Mouse (Mus musculus) intestine, postnatal 0 days (tissue): Measurements from ENCODE around the gene Tsen2. TPM values are rescaled to one million over a fixed set of nuclear protein-coding genes. Genes with fewer than 3 reads are reported as not detected.

Source experiments
- ATAC-seq: fragments of 200-750 bp; cut with Nextera tagmentation; 2 replicates; pipeline ENCODE4 v1.8.0; 2017; ENCODE audit warnings: mild to moderate bottlenecking, moderate TSS enrichment, moderate library complexity
- H3K27ac ChIP-seq: fragments of 300-500 bp; sonication (generic); 2 replicates; pipeline ENCODE4 v1.5.1; 2014; ENCODE audit warnings: mild to moderate bottlenecking, low read depth, low read length, moderate library complexity
- H3K27me3 ChIP-seq: fragments of 300-500 bp; sonication (generic); replicated peaks from 2 replicates; pipeline ENCODE4 v1.6.1; 2014; ENCODE audit warnings: low read length, mixed read lengths; ENCODE audit not compliant: control insufficient read depth, insufficient read depth
- H3K36me3 ChIP-seq: fragments of 300-500 bp; sonication (generic); 2 replicates; pipeline ENCODE4 v1.6.1; 2014; ENCODE audit warnings: mild to moderate bottlenecking, moderate library complexity; ENCODE audit not compliant: control insufficient read depth, insufficient read depth
- H3K4me1 ChIP-seq: fragments of 300-500 bp; sonication (generic); replicated peaks from 2 replicates; pipeline ENCODE4 v1.6.1; 2014; ENCODE audit warnings: antibody characterized with exemption, low read length, mixed read lengths; ENCODE audit not compliant: control insufficient read depth, insufficient read depth
- H3K4me2 ChIP-seq: fragments of 300-500 bp; sonication (generic); replicated peaks from 2 replicates; pipeline ENCODE4 v1.6.1; 2014; ENCODE audit warnings: low read depth, mild to moderate bottlenecking, moderate library complexity
- H3K4me3 ChIP-seq: fragments of 300-500 bp; sonication (generic); 2 replicates; pipeline ENCODE4 v1.5.1; 2014; ENCODE audit warnings: low read depth, low read length
- H3K9ac ChIP-seq: fragments of 300-500 bp; sonication (generic); 2 replicates; pipeline ENCODE4 v1.6.1; 2014; ENCODE audit warnings: mild to moderate bottlenecking, low read depth, low read length
- H3K9me3 ChIP-seq: fragments of 300-500 bp; sonication (generic); 2 replicates; pipeline ENCODE4 v1.6.1; 2016; ENCODE audit warnings: mixed run types; ENCODE audit not compliant: control insufficient read depth
- CTCF ChIP-seq: sonication (generic); IDR thresholded peaks from 2 replicates; pipeline ENCODE4 v1.5.1; 2016; ENCODE audit warnings: low read depth, mild to moderate bottlenecking, control low read depth, antibody characterized with exemption, moderate library complexity
- WGBS: fragments of 180-500 bp; shearing (Covaris S2); extraction: QIAGEN DNeasy Blood & Tissue Kit; methylation state at CpG from one replicate; pipeline ENCODE4 v1.1.7; 2014; 5-methylcytosine and 5-hydroxymethylcytosine counted together
- polyA plus RNA-seq: library from polyadenylated mRNA; unstranded; fragments of >200 nt; fragmentation: Nextera tagmentation; extraction: Ambion mirVana; gene quantifications from 2 replicates; pipeline ENCODE4 v1.2.1, GENCODE M21; 2015

Tsen2 gene
- polyA plus RNA-seq, 1 experiment from 2014 or later, result 6.3 TPM

DNA sequence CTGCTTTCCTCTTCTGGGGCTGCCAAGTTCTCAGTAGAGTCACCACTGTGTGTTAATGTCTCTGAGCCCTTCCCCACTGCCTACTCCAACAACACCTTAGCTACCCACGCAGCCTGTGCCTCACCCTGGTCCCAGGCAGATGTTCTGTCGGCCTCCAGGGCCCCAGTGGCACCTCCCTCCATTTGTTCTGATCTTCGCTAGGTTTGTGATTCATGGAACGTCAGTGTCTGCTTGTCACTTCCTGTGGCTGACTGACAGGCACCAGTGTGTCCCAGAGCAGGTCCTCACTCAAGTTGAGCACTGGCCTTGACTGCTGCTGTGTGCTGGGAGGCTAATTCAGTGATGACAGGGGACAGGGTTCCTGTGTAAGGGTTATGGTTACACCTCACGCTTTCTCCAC, 32.9 kb downstream of the Tsen2 start:
- WGBS, result 80% methylated on average over 5 of the region's 5 CpGs

DNA sequence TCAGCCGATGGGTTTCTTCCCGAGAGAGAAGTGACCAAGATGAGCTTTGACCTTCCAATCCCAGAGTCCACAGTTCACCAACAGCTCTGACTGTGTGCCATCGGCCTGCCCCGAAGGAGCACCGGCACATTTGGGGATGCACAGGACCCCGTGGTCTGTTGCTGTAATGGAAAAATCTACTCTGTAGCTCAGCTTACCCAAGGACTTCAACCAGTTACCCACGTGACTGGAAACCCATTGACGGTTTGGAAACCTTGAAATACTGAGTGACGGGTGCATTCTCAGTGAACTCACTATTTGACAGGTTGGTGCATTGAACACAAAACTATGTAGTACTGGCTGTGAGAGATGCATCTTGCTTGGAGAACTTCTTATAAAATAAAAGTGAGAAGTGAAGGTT, 33.5 kb downstream of the Tsen2 start:
- Histone ChIP-seq H3K4me2 (no peak overlapping the region), H3K36me3 (peaks cover 33% of the 10 kb centered on the region), H3K4me3 (no peak overlapping the region), H3K27me3 (no peaks in the 10 kb centered on the region), H3K9me3 (no peaks in the 10 kb centered on the region), H3K4me1 (no peaks in the 10 kb centered on the region), H3K9ac (no peak overlapping the region), H3K27ac (no peak overlapping the region)
- WGBS, result 86% methylated on average over 9 of the region's 9 CpGs
- no peak for TF ChIP-seq CTCF
- ATAC-seq, result no peak

More for the DNA sequence above, 32.9 kb downstream of the Tsen2 start:
- Histone ChIP-seq H3K36me3 (peaks cover 33% of the 10 kb centered on the region), H3K9me3 (no peaks in the 10 kb centered on the region), H3K4me3 (no peak overlapping the region), H3K9ac (no peak overlapping the region), H3K4me1 (no peaks in the 10 kb centered on the region), H3K4me2 (no peak overlapping the region), H3K27me3 (no peaks in the 10 kb centered on the region), H3K27ac (no peak overlapping the region)
- no peak for ATAC-seq
- no peak for TF ChIP-seq CTCF

DNA sequence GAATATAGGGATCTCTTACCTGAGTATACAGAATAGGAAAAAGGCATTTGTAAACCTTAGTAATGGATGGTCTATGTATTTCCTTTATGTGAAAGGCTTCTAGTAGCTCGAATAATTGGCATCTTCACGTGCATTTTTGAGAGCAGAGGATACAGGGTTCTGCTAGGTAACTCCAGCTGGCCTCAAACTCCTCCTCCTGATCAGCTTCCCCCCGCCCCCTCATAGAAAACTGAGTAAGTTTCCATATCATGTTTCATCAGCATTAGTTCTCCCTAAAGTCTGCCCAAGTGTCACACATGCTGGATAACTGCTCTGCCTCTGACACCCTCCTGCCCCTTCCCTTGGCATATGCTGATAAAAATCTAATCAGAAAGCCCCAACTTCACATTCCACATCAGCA, 36.3 kb downstream of the Tsen2 start:
- Histone ChIP-seq H3K27me3 (no peaks in the 10 kb centered on the region), H3K4me3 (no peak overlapping the region), H3K4me1 (no peaks in the 10 kb centered on the region), H3K36me3 (peaks cover 33% of the 10 kb centered on the region; the same call in 1 of the 2 replicates), H3K4me2 (no peak overlapping the region), H3K9ac (no peak overlapping the region), H3K27ac (no peak overlapping the region), H3K9me3 (no peaks in the 10 kb centered on the region)
- WGBS, result 85% methylated on average over 3 of the region's 3 CpGs
- no peak for TF ChIP-seq CTCF
- ATAC-seq, result no peak

DNA sequence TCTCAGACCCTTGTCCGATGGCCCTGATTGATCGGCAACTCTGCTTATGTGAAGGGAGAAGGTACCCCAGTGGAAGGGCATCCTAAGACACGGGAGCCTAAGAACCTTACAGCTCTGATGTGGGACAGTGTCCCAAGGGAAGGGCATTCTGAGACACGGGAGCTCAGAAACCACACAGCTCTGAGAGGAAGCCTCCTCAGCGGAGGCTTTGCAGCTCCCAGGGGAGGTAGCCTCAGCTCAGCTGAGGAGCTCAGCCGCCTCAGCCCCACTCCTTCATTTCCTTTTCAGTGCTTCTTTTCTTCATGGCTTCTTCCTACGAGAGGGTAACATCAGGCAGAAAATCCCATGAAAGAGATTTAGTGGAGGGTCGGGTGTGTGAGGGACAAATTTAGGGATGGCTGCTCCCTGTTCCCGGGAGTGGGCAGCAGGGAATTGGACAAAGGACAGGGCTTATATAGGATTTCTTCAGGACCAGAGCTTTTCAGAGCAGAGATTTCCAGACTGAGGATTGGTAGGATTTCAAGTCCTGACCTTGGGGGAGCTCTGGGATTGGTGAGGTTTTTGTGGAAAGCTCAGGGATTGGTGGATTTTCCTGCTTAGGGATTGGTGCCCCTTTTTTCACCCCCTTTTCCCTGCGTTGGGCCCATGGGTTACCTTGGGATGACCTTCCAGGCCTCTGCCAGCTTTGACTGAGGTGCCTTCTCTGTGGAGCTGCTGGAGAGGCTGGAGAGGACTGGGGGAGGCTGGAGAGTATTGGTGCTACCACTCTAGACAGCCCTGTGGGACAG, 38.1 kb downstream of the Tsen2 start:
- Histone ChIP-seq H3K4me3 (no peak overlapping the region), H3K4me1 (no peaks in the 10 kb centered on the region), H3K9me3 (no peaks in the 10 kb centered on the region), H3K9ac (no peak overlapping the region), H3K27me3 (no peaks in the 10 kb centered on the region), H3K27ac (no peak overlapping the region), H3K4me2 (no peak overlapping the region), H3K36me3 (peaks cover 18% of the 10 kb centered on the region; the same call in 1 of the 2 replicates)
- no peak for ATAC-seq
- WGBS, result 88% methylated on average over 10 of the region's 10 CpGs
- no peak for TF ChIP-seq CTCF

DNA sequence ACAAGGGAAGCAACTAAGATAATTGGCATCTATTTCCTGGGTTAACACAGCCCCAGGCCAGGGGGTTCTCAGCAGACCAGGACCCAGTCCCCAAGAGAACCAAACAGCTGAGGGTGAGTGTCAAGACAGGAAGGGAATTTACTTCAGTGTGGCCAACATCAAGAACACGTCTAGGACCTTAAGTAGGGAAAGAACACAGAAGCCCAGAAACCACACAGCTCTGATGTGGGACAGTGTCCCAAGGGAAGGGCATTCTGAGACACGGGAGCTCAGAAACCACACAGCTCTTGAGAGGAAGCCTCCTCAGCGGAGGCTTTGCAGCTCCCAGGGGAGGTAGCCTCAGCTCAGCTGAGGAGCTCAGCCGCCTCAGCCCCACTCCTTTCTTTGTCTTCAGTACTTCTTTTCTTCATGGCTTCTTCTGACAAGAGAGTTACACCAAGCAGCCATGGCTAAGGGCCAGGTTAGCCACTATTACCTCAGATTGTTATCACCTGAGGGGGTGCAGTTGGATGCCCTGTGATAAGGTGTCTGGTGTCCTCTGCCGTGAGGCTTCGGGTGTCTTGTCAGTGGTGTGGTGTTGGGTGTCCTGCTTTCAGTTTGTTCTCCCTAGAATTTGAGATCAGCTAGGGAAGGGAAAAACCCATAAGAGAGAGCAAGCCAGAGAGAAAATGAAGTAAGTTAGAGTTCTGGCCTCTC, 39.1 kb downstream of the Tsen2 start:
- Histone ChIP-seq H3K27me3 (no peaks in the 10 kb centered on the region), H3K4me2 (no peak overlapping the region), H3K36me3 (peaks cover 14% of the 10 kb centered on the region; the same call in 1 of the 2 replicates), H3K9ac (no peak overlapping the region), H3K27ac (no peak overlapping the region), H3K4me1 (no peaks in the 10 kb centered on the region), H3K9me3 (no peaks in the 10 kb centered on the region), H3K4me3 (no peak overlapping the region)
- peak; percentile 33; the same call in 1 of the 2 replicates for ATAC-seq
- no peak for TF ChIP-seq CTCF
- 85% methylated on average over 6 of the region's 6 CpGs for WGBS

DNA sequence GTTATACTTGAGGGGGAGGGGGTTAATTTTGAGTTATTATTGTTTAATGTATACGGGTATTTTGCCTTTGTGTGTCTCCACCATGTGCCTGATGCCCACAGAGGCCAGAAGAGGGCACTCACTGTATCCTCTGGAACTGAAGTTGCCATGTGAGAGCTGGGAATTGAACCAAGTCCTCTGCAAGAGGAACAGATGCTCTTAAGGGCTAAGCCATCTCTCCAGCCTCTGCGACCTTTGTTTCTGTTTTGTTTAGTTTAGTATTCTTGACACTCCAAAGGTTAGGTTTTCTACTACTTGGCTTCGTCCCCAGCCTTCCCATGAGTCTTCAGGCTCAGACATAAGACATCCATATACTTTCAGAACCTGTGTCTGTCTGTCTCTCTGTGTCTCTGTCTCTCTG, 39.7 kb downstream of the Tsen2 start:
- no peak overlapping the region for H3K27ac ChIP-seq
- 62% methylated on average over 3 of the region's 3 CpGs for WGBS
- no peak; the same call in 1 of the 2 replicates for ATAC-seq
- no peak overlapping the region for H3K9ac ChIP-seq
- peaks cover 14% of the 10 kb centered on the region; the same call in 1 of the 2 replicates for H3K36me3 ChIP-seq
- no peaks in the 10 kb centered on the region for H3K9me3 ChIP-seq
- no peaks in the 10 kb centered on the region for H3K4me1 ChIP-seq
- H3K4me3 ChIP-seq, result no peak overlapping the region
- TF ChIP-seq CTCF, result peak; percentile 43
- H3K27me3 ChIP-seq, result no peaks in the 10 kb centered on the region
- H3K4me2 ChIP-seq, result no peak overlapping the region
